Mouse (Mus musculus): ENCODE results near the gene Kpna6. TPM values are rescaled to one million over a fixed set of nuclear protein-coding genes. Genes with fewer than 3 reads are reported as not detected.

Gene Kpna6
- total RNA-seq, 2 experiments from 2014 or later, result 74.7 to 90.0 TPM

DNA sequence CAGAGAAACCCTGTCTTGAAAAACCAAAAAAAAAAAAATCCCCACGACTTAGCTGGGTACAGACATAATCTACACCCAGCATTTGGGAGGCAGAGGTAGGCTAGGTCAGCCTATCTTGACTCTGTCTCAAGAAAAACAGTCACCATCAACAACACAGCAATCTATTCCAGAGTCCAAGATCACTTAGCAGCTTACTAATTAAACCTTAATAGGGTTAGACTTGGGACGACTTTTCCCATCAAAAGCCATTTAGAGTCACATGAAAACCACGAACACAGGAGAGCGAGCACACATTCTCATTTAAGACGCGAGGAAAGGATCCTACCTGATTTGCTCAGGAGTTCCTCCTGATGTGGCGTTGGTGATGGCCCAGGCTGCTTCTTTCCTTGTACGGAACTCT is 22.2 kb downstream of the Kpna6 start:
- DNase-seq (ENCODE audit: low spot score in 2 of 2), result no peak

DNA sequence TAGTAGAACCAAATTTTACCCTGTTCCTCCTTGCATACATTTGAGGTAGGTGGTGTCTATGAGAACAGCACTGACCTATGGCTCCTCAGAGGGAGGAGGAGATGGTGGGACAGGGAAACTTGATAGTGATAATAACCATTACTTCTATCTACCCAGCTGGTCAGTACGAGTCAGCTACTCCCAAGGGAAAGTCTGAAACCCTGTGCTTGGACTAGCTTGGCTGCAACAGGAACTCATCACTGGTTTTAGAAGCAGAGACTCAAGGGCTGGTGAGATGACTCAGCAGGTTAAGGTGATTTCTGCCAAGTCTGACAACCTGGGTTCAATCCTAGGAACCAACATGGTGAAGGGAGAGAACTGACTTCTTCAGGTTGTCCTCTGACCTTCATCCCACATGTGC is 23.9 kb downstream of the Kpna6 start:
- no peak for DNase-seq (ENCODE audit: low spot score in 2 of 2)

GRCm38 (mm10) chr4:129645204-129645603 is 27.4 kb downstream of the Kpna6 start:
- no peak for DNase-seq (ENCODE audit: low spot score in 2 of 2)

DNA sequence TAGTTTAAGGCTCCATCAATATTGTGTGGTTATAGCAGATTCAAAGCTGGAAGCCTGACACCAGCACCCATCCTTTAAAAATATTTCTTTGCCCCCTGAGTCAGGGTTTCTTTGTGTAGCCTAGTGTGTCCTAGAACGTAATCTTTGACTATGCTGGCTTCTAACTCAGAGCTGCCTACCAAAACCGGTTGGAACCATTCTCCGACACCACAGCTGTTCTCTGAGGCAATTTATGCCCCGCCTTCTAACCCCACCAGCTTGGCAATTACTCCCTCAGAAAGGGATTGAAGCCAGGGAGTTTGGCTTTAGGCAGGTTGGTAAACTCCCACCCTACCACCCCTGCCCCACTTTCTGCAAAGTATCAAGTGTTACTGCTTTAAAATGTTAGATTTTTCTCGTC is 30.8 kb downstream of the Kpna6 start:
- DNase-seq (ENCODE audit: low spot score in 2 of 2), result peak in 1 of 2 experiments; percentile 35

- peak; percentile 95 to 96 for DNase-seq (ENCODE audit: low spot score in 2 of 2)
These were observed 31.7 kb downstream of the Kpna6 start, which contains the start of gene Txlna for GRCm38 (mm10) chr4:129640638-129641467. TSS of gene Txlna (minus strand) at chr4:129641065.

- DNase-seq (ENCODE audit: low spot score in 2 of 2), result peak; percentile 45 to 50
These were observed 32.4 kb downstream of the Kpna6 start for GRCm38 (mm10) chr4:129640101-129640637.

DNA sequence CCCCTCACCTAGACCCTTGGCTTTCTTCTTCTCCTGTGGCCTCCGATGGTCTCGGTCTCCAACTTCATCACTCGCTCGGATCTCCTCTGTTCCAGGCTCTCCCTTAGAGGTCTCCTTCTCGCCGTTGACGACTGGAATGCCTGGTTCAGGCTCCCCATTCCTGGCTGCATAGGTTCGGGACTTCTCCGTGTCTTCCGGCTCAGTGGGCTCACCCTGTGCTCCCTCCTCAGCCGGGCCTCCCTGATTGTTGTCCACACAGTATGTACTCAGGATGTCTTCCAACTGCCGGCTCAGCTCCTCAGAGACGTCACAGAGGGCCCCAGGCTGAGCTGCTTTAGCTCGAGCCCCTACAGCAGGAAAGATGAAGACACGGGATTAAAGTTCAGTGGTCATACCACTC is 33.3 kb downstream of the Kpna6 start:
- DNase-seq (ENCODE audit: low spot score in 2 of 2), result no peak

DNA sequence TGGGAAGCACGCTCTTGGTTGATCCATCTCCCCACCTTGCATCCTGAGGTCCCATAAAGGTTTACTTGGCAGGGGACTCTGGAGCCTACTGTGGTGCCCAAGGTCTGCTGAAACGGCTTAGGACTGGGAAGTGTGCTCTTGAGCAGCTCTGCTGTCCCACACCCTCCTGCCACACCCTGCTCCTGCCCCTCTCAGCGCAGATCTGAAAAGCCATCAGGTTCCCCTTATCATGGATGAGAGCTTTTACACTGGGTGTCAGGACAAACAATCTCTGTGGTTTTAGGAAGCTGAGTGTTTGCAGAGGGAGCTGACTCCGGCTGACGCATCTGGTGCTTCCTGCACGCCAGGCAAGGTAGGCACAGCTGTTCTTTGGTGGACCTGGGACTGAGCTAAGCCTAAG is 38.7 kb downstream of the Kpna6 start:
- no peak for DNase-seq (ENCODE audit: low spot score in 2 of 2)

- DNase-seq (ENCODE audit: low spot score in 2 of 2), result no peak
These were observed 40.7 kb downstream of the Kpna6 start for GRCm38 (mm10) chr4:129631867-129632266.

GRCm38 (mm10) chr4:129630944-129631343 is 41.6 kb downstream of the Kpna6 start:
- no peak for DNase-seq (ENCODE audit: low spot score in 2 of 2)

DNA sequence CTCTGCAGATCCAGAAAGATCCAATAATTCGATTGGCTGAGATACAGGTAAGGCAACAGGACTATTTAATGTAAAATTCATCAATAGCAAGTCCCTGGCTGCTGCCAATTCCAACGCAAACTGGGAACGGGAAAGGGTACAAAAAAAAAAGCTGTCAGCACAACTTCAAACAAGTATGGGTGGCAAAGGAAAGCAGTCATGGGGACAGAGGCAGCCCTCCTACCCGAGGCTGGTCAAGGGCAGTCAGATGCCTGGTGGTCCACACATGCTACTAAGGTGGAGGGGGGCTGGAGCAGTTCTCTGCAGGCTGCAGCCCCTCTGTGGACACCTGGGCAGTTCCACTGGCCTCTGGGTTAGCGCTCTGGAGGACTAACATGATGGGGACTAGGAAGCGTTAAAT is 46.5 kb downstream of the Kpna6 start:
- no peak for DNase-seq (ENCODE audit: low spot score in 2 of 2)

GRCm38 (mm10) chr4:129625496-129625895 is 47.1 kb downstream of the Kpna6 start:
- DNase-seq (ENCODE audit: low spot score in 2 of 2), result no peak

GRCm38 (mm10) chr4:129625029-129625370 is 47.6 kb downstream of the Kpna6 start:
- peak; percentile 61 to 74 for DNase-seq (ENCODE audit: low spot score in 2 of 2)

DNA sequence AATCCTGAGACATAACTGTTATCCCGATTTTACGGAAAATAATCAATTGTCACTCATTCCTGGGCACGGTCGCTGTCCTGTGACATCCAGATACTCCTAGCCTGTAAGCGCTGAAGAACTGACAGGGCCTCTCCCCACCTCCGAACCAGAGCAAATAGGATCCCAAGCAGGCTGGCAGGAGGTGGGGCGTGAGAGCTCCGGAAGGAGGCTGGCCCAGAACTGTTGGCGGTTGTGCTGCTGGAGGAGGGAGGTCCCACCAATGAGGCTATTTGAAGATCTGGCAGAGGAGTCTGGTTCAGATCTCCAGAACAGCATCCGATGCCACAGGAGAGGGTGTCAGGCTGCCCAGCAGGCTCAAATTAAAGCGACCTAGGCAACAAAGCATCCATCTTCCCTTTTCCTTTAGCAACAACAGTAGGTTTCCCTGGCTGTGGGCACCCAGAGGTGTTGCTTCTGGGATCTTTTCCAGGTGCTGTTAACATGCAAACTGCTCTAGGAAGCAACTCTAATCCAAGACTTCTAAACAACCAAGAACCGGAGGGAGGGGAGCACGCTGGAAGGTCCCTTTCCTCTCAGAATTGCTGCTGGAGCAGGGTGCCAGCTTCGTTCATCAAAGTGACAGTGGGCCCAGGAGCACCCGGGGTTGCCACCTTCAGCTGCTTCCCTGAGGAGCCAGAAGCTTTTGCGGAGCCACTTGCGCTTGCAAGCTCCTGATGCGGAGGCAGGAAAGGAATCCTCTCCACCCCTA is 48.1 kb downstream of the Kpna6 start:
- peak; percentile 81 to 85 for DNase-seq (ENCODE audit: low spot score in 2 of 2)

DNA sequence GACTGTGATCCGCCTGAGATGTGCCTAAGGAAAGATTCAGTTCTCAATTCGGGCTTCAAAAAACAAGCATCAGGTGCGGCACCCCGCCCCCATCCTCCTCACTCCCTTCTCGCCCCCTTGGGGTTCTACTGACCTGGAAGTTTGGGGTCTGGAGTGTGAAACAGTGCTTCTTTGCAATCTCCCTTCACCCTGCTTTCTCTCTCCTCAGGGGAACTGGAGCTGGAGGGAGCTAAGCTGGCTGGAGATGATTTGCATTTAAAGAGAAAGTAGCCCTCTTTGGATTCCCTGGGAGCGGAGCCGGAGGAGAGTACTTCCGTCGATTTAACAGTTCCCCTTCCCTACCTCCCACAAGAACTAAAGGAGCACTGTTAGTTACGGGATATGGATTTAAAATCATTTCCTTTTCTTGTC is 48.9 kb downstream of the Kpna6 start, which contains the start of gene Ccdc28b:
Gene Ccdc28b, minus strand, starts transcription at position 267 of the 411 bp plus-strand sequence.
- peak; percentile 48 to 62 for DNase-seq (ENCODE audit: low spot score in 2 of 2)

DNA sequence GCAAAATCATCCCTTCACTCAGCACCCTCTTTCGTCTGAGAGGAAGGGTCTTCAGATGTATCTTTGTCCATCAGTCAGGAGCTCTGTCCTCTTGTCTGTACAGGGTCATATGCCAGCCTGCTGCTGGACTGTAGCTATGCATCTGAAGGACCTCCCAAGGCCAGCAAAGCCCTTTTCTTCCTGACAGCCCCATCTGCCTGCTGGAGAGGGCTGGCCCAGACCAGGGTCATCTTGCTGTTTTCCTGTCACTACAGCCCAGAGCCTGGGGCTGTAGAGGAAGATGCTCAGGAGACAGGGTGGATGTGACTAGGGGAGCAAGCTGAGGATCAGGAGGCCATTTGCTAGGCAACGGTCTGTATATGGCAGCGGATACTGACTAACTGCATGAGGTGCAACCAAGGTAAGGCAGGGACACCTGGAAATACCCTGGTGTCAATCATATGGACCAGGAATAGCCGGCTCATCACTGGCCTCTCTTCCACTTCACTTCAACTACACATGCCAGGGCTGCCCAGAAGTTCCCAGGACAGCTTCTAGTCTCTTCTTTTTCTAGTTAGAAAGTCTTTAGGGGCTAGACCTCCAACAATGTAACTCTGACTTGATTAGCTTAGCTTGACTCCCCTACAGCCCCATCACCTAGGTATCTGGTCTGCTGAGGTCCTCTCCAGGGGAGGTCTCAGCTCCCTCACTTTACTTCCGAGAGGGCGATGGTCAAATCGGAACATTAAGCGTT is 49.6 kb downstream of the Kpna6 start:
- no peak for DNase-seq (ENCODE audit: low spot score in 2 of 2)

DNA sequence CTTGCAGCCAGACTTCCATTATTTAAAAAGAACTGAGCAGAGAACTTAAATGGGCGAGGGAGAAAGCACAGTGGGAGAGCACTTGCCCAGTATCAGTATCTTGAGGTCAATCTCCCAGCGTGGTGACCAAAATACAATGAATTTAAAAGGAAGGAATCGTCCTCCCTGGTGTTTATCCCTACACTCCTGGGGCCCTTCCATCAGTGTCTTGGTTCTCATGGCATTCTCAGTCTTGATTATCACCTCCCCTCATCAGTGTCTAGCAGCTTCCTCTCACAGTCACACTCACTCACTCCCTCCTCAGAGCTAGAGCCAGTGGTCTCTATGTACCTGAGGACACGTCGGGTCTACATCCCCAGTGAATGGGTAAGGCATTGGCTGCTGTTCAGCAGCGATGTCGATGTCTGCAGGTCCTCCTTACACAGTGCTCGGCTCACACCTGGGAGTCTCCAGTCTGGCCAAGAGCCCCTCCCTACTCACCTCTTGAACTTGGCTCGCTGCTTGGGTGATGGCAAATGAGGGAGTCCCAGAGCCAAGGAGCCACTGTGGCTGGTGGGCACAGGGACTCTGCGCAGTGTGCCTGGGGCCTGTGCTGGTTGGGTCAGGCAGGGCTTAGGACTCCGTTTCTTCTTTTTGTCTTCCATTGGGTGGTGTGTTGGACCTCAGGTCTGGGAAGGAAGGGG is 50.3 kb downstream of the Kpna6 start:
- no peak for DNase-seq (ENCODE audit: low spot score in 2 of 2)

- DNase-seq (ENCODE audit: low spot score in 2 of 2), result no peak
These were observed 51.2 kb downstream of the Kpna6 start for GRCm38 (mm10) chr4:129621283-129621841.

GRCm38 (mm10) chr4:129620419-129621282 is 51.9 kb downstream of the Kpna6 start:
- no peak for DNase-seq (ENCODE audit: low spot score in 2 of 2)

Data from layer of hippocampus, postnatal 10 days (tissue).